Mouse (Mus musculus): ENCODE measurements around the gene Smyd5. TPM values are rescaled to one million over a fixed set of nuclear protein-coding genes. Genes with fewer than 3 reads are reported as not detected.

Gene Smyd5
- polyA plus RNA-seq, 1 experiment from 2014 or later: 59.0 TPM

DNA sequence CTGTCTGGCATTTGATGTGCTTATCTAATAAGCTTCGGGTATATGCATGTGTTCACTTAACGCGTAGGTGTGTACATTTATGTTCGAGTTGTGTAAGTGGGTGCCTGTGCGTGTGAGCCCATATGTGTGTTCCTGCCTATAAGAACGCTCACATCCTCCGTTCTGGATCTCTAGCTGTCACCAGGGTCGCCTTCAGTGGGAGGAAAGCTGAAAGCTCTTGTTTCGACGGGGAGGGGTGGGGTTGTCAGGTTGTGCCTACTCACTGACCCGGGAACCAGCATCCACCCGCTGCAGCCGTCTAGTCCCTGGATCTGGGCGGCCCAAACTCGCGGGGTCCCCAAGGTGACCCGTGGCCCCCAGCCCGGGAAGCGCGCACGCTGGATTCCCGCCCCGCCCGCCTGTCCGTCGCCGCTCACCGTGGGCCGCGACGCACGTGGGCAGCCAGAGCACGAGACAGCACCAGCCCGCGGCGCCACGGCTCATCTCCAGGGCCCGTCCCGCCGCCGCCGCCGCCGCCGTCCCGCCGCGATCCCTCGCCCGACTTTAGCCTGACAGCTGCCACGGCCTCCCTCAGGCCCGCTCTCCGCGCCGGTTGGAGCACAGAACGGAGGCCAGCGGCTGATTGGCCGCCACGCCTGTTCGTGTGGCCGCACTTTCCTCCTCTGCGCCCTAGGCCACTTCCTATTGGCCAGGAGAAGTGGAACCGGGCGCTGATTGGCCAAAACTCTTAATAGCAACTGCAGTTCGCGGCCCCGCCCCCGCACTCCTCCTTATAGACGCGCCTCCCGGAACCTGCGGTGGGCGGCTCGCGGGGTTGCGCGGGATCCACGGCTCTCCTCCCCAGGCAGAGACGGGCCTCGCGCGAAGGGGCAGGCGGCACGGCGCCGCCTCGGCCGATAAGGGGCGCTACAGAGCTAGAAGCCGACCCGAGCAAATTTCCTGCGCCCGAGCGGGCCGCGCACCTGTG lies 19.2 kb downstream of the Smyd5 start, which contains the start of gene Cct7:
TSS of gene Cct7 (plus strand) at position 818 of the 967 bp plus-strand sequence.
- Histone ChIP-seq H3K36me3 (peaks cover 14% of the 10 kb centered on the region), H3K4me3 (peak within 1 kb of the TSS; percentile 56), H3K4me2 (peak within 1 kb of the TSS; percentile 89), H3K27me3 (no peaks in the 10 kb centered on the region), H3K9ac (peak within 1 kb of the TSS; percentile 83), H3K27ac (peak within 1 kb of the TSS; percentile 95), H3K9me3 (no peaks in the 10 kb centered on the region), H3K4me1 (replicated peaks) (peaks cover 41% of the 10 kb centered on the region)
- WGBS: 3% methylated on average over 90 of the region's 96 CpGs
- ATAC-seq (ENCODE audit: low FRiP score): peak; percentile 93

DNA sequence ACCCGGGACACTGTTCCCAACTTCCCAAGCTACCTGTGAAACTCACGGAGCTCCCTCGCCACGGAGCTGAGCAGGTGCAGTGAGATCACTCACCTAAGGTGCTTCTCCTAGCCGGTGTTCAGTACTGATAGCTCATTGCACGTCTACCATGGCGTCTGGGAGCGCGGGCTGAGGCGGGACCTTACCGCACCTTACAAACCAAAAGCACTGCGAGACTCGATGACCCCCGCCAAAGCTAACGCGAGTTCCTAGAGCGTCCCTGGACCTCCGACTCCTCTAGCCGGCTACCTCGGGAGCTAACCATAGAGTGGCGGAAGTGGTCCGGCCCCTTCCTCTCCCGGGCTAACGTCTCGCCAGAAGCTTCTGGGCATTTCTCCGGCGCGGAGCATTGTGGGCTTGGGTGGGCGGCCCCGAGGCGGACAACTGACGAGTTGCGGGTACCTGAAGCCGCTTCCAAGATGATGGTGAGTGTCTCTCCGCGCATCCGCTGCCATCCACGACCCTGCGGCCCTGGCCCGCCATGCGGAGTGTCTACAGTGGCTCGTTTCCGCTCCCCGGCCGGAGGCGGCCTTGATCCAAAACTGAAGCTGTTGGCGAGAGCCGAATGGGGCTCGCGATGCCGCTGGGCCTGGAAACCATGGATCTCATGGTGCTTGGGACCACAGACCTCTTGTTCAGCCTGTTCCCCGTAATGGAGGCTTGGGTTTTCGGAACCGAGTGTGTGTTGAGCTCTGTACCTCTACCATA lies 20.0 kb downstream of the Smyd5 start, which contains the start of gene Pradc1:
TSS of gene Pradc1 (minus strand) at position 307 of the 747 bp plus-strand sequence.
- Histone ChIP-seq H3K36me3 (peaks cover 5% of the 10 kb centered on the region), H3K9me3 (no peaks in the 10 kb centered on the region), H3K4me3 (peak within 1 kb of the TSS; percentile 56), H3K4me2 (peak within 1 kb of the TSS; percentile 89), H3K27ac (peak within 1 kb of the TSS; percentile 95), H3K27me3 (no peaks in the 10 kb centered on the region), H3K9ac (peak within 1 kb of the TSS; percentile 83), H3K4me1 (replicated peaks) (peaks cover 49% of the 10 kb centered on the region)
- peak; percentile 94 for ATAC-seq (ENCODE audit: low FRiP score)
- 0% methylated on average over 54 of the region's 54 CpGs for WGBS

DNA sequence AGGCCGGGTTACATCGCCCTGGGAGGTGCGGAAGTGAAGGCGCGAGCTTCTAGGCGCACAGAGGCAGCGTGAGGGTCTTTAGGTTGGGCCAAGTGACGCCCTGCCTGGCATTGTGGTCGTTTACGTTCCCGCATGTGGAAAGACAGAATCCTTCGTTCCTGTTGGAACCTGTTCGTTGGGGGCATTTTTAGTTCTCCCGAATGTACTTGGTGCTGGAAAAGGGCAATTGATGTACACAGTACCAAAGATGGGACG lies 20.5 kb downstream of the Smyd5 start:
- Histone ChIP-seq H3K9me3 (no peaks in the 10 kb centered on the region), H3K9ac (peak overlapping the region; percentile 83), H3K27me3 (no peaks in the 10 kb centered on the region), H3K4me2 (peak overlapping the region; percentile 89), H3K4me3 (peak overlapping the region; percentile 56), H3K4me1 (replicated peaks) (peaks cover 54% of the 10 kb centered on the region), H3K36me3 (peaks cover 2% of the 10 kb centered on the region), H3K27ac (peak overlapping the region; percentile 95)
- under 1% methylated on average over 15 of the region's 15 CpGs for WGBS
- ATAC-seq (ENCODE audit: low FRiP score): no peak

DNA sequence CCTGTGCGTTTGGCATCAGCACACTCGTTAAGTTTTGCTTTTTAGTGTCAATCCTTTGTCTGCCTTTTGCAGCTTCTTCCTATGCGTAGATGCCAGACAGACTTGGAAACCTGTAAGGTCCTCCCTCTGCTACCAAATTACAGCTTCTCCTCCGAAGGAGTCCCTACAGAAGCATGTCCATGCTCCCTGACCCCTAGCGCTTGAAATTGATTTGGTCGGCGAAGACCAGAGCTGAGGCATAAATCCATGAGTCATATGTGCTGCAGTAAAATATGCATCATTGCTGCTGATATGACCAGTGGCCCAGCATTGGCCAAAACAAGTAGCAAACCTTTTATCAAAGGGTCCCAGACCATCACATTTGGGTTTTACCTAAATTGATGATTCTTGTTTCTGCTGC lies 21.0 kb downstream of the Smyd5 start:
- H3K36me3 ChIP-seq: no peaks in the 10 kb centered on the region
- H3K4me1 ChIP-seq (replicated peaks): peaks cover 58% of the 10 kb centered on the region
- no peak for ATAC-seq (ENCODE audit: low FRiP score)
- peak overlapping the region; percentile 56 for H3K4me3 ChIP-seq
- H3K27ac ChIP-seq: peak overlapping the region; percentile 95
- H3K9me3 ChIP-seq: no peaks in the 10 kb centered on the region
- 12% methylated on average over 7 of the region's 7 CpGs for WGBS
- peak overlapping the region; percentile 83 for H3K9ac ChIP-seq
- H3K4me2 ChIP-seq: peak overlapping the region; percentile 89
- no peaks in the 10 kb centered on the region for H3K27me3 ChIP-seq

DNA sequence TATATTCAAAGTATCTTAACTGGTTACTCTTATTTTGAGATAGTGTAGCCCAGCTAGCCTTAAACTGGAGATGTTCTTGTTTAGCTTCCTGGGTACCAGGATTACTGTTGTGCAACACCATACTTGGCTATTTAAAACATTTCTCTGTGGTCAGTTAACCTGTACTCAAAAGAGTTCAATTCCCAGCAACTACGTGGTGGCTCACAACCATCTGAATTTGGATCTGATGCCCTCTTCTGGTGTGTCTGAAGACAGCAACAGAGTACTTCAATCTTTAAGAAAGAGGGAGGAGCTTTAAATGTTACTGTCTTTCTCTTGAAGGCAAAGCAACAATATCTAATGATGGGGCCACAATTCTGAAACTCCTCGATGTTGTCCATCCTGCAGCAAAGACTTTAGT lies 27.8 kb downstream of the Smyd5 start:
- Histone ChIP-seq H3K27ac (no peak overlapping the region), H3K4me2 (no peak overlapping the region), H3K9ac (no peak overlapping the region), H3K4me3 (no peak overlapping the region), H3K9me3 (no peaks in the 10 kb centered on the region), H3K36me3 (peaks cover 57% of the 10 kb centered on the region), H3K27me3 (no peaks in the 10 kb centered on the region), H3K4me1 (replicated peaks) (peaks cover 40% of the 10 kb centered on the region)
- ATAC-seq (ENCODE audit: low FRiP score): no peak
- WGBS: 95% methylated on average over 2 of the region's 2 CpGs

DNA sequence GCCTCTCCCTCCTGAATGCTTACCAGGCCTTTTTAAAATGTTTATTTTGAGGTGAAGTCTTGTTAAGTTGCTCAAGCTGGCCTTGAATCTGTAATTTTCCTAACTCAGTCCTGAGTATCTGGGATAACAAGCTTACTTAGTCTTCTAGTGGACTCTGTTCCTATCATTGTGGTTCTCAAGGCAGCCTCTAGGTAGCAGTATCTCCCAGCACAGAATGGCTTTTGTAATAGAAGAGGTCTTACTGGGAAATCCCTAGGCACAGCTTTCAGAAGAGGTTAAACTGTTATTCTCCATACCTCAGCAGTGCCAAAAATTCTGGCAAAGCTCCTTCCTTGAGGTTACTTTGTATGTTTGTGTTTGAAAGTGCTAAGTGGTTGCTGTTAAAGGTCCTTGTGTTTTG lies 33.6 kb downstream of the Smyd5 start:
- Histone ChIP-seq H3K4me1 (replicated peaks) (no peaks in the 10 kb centered on the region), H3K4me2 (no peak overlapping the region), H3K27me3 (no peaks in the 10 kb centered on the region), H3K9ac (no peak overlapping the region), H3K9me3 (no peaks in the 10 kb centered on the region), H3K36me3 (peaks cover 99% of the 10 kb centered on the region), H3K27ac (no peak overlapping the region), H3K4me3 (no peak overlapping the region)
- no peak for ATAC-seq (ENCODE audit: low FRiP score)

DNA sequence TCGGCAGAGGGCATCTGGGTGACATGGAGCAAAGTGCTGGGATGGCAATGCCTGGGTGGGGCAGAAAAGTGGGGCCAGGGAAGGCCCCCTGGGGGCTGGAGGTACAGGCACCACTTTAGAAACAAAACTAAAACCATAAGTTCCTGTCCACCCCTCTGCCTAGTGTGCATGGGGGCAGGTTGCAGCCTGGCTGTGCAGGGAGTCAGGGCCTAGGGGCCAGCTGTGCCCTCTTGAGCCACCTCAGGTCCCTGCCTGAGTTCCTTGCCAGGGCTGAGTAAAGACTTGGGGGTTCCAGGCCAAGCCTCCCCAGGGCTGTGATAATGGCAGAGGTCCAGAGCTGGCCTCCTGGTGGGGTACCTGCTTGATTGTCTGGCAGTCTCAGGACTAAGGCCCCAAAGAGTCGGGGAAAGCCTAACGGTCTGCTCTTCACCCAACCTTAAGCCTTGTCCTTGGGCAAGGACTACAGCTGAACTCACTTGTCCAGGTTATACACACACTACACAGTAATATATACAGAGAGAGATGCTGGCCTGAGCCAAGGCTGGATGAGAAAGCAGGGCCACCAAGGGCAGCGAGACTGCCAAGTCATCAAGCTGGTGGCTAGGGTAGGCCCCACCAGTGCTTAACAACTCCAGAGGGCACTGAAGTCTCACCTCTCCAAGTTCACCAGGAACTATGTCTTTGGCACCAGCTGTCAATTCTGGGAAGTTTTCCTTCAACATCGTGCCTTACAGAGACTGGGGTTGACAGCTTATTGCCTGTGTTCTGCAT lies 38.1 kb downstream of the Smyd5 start:
- Histone ChIP-seq H3K4me1 (replicated peaks) (no peaks in the 10 kb centered on the region), H3K9ac (no peak overlapping the region), H3K4me3 (no peak overlapping the region), H3K36me3 (peaks cover 98% of the 10 kb centered on the region), H3K27ac (no peak overlapping the region), H3K4me2 (no peak overlapping the region), H3K27me3 (0 out of 2 replicates have a peak, but pooled peaks cover 4% of the 10 kb centered on the region), H3K9me3 (no peaks in the 10 kb centered on the region)
- ATAC-seq (ENCODE audit: low FRiP score): 0 out of 2 replicates have a peak, but pooled peaks have one; percentile 40
- 80% methylated on average over 5 of the region's 5 CpGs for WGBS

DNA sequence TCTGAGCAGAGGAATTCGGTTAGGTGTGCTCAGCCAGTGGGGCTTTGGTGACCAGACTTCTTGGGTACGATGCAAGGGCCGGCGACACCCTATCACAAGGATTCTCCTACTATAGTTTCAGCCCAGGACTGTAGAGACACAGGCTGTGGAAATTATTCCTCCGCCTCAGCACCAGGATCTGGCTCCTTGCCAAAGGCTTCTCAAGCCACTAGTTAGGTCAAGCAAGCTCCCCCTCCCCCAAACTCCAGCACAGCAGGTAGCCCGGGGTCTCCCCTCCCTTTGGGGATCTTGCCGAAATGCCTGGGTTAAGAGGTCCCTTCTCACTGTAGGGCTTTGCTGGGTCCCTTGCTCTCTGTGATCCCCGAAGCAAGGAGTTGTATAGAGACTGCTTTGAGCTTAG lies 40.2 kb downstream of the Smyd5 start:
- ATAC-seq (ENCODE audit: low FRiP score): no peak
- H3K9ac ChIP-seq: no peak overlapping the region
- H3K9me3 ChIP-seq: no peaks in the 10 kb centered on the region
- H3K4me3 ChIP-seq: no peak overlapping the region
- H3K4me2 ChIP-seq: no peak overlapping the region
- H3K27me3 ChIP-seq: 0 out of 2 replicates have a peak, but pooled peaks cover 4% of the 10 kb centered on the region
- H3K4me1 ChIP-seq (replicated peaks): no peaks in the 10 kb centered on the region
- 59% methylated on average over 8 of the region's 8 CpGs for WGBS
- H3K27ac ChIP-seq: no peak overlapping the region
- peaks cover 83% of the 10 kb centered on the region for H3K36me3 ChIP-seq

DNA sequence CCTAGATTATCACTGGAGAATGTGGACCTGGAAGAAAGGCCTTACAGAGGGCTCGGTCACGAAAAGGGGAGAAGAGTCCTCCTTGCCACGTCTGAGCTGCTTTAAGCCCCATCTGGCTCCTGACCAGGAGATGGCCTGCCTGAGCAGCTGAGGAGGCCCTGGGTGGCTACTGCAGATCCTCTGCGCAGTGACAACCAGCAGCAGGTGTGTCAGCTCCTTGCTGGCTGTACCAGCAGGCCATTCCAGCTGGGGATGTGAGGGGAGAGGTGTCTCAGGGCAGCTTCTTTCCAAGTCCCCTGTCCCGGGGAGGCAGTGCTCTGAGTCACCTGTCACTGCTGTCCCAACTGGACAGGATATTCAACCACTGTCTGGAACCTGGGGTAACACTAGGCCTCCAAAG lies 40.8 kb downstream of the Smyd5 start:
- no peak overlapping the region for H3K9ac ChIP-seq
- H3K4me3 ChIP-seq: no peak overlapping the region
- 56% methylated on average over 5 of the region's 5 CpGs for WGBS
- ATAC-seq (ENCODE audit: low FRiP score): no peak
- peaks cover 81% of the 10 kb centered on the region for H3K36me3 ChIP-seq
- no peaks in the 10 kb centered on the region for H3K9me3 ChIP-seq
- H3K27me3 ChIP-seq: peaks cover 6% of the 10 kb centered on the region; the same call in 1 of the 2 replicates
- no peaks in the 10 kb centered on the region for H3K4me1 ChIP-seq (replicated peaks)
- no peak overlapping the region for H3K4me2 ChIP-seq
- no peak overlapping the region for H3K27ac ChIP-seq

DNA sequence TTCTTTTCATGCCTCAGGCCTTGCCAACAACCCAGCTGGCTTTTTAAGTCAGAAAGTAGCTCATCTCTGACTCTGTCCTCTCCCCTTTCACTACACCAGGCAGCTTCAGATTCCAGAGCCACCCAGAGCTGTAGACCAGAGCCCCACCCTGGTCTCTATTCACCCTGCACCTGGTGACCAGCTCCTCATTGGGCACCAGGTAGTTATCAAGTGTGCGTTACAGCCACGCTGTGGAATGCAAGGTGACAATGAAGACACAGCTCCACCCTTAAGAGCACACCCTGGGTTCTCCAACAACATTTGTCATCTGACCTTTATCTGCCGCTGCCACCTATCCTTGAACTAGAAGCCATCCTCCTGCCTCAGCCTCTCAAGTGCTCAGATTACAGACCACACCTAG lies 43.8 kb downstream of the Smyd5 start:
- WGBS: 91% methylated on average over 3 of the region's 3 CpGs
- H3K27ac ChIP-seq: no peak overlapping the region
- ATAC-seq (ENCODE audit: low FRiP score): no peak

DNA sequence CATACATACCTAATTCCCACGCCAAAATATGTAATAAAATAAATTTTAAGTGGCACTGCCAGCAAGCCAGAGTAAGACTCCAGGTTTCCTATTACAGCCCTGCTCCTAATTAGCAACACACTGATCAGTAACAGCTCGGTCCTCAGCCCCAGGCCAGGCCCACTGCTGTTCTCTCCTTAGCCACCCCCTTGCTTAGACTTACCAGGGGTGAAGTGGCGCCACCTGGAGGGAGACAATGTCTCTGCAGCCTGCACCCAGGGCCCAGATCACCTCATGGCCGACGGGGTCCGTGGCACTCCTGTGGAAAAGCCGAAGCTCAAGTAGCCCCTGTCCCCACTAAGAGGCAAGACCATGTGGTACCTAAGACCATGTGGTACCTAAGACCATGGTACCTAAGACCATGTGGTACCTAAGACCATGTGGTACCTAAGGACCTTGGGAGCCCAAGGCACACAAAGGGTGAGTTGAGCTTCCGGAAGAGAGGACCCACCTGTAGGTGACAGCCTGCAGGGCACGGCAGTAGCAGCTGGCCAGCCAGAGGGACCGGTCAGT lies 45.7 kb downstream of the Smyd5 start:
- Histone ChIP-seq H3K4me2 (no peak overlapping the region), H3K27ac (no peak overlapping the region), H3K4me1 (replicated peaks) (0 out of 2 replicates have a peak, but pooled peaks cover 4% of the 10 kb centered on the region), H3K4me3 (no peak overlapping the region), H3K9me3 (no peaks in the 10 kb centered on the region), H3K27me3 (peaks cover 38% of the 10 kb centered on the region), H3K9ac (no peak overlapping the region), H3K36me3 (peaks cover 57% of the 10 kb centered on the region)
- no peak for ATAC-seq (ENCODE audit: low FRiP score)
- 39% methylated on average over 10 of the region's 10 CpGs for WGBS

More for the DNA sequence above, 43.8 kb downstream of the Smyd5 start:
- no peak overlapping the region for H3K4me2 ChIP-seq
- H3K27me3 ChIP-seq: peaks cover 29% of the 10 kb centered on the region
- peaks cover 71% of the 10 kb centered on the region for H3K36me3 ChIP-seq
- H3K9me3 ChIP-seq: no peaks in the 10 kb centered on the region
- no peak overlapping the region for H3K4me3 ChIP-seq
- no peak overlapping the region for H3K9ac ChIP-seq
- 0 out of 2 replicates have a peak, but pooled peaks cover 4% of the 10 kb centered on the region for H3K4me1 ChIP-seq (replicated peaks)

All from hindbrain, embryonic 13.5 days (tissue).